Mouse (Mus musculus) CH12.LX (cell line): ENCODE results near the gene Gpr158. TPM values are rescaled to one million over a fixed set of nuclear protein-coding genes. Genes with fewer than 3 reads are reported as not detected.

Source experiments
- DNase-seq: peaks from one replicate; pipeline ENCODE4 v3.0.0-alpha.2; 2013; ENCODE audit errors: extremely low read depth
- H3K27ac ChIP-seq: 2 replicates; pipeline ENCODE4 v1.5.1; 2012; ENCODE audit warnings: low read depth, mild to moderate bottlenecking, control low read depth, moderate library complexity; ENCODE audit not compliant: insufficient read depth
- H3K27me3 ChIP-seq: replicated peaks from 2 replicates; pipeline ENCODE3; 2012; ENCODE audit warnings: inconsistent platforms
- H3K36me3 ChIP-seq, 2 experiments: replicated peaks in 1 of 2; 2 replicates each; pipeline versions ENCODE3 to v1.6.1; 2012; ENCODE audit warnings: inconsistent platforms in 1 of 2, low read length in 1 of 2, mild to moderate bottlenecking in 1 of 2, mixed read lengths in 1 of 2, moderate library complexity in 1 of 2; ENCODE audit not compliant: control insufficient read depth in 1 of 2, insufficient read depth in 1 of 2
- H3K4me1 ChIP-seq, 2 experiments: 2 replicates each; pipeline ENCODE4 v1.6.1; 2012; ENCODE audit warnings: inconsistent platforms in 1 of 2, moderate library complexity in 1 of 2; ENCODE audit not compliant: insufficient read depth in 2 of 2, control insufficient read depth in 1 of 2
- H3K4me2 ChIP-seq: 2 replicates; pipeline ENCODE4 v1.6.1; 2012; ENCODE audit warnings: low read depth, mild to moderate bottlenecking, control low read depth; ENCODE audit not compliant: poor library complexity, insufficient read depth, severe bottlenecking
- H3K4me3 ChIP-seq, 3 experiments: fragments of 150-350 bp in 1 of 3; sonication (generic) in 1 of 3; replicated peaks in 1 of 3; 2 replicates each; pipeline versions ENCODE3 to v1.5.1; 2011 to 2012; ENCODE audit warnings: low read depth in 2 of 3, low read length in 2 of 3, mild to moderate bottlenecking in 2 of 3, moderate library complexity in 2 of 3, control low read depth in 1 of 3, improper control_type of control experiment in 1 of 3, inconsistent platforms in 1 of 3, mixed read lengths in 1 of 3; ENCODE audit not compliant: poor library complexity in 1 of 3
- H3K79me2 ChIP-seq: replicated peaks from 2 replicates; pipeline ENCODE4 v1.6.1; 2012; ENCODE audit warnings: mild to moderate bottlenecking, moderate library complexity; ENCODE audit not compliant: control insufficient read depth, poor library complexity, insufficient read depth, severe bottlenecking; ENCODE audit errors: extremely low read depth
- H3K9ac ChIP-seq: 2 replicates; pipeline ENCODE4 v1.6.1; 2012; ENCODE audit warnings: low read depth, mild to moderate bottlenecking, control low read depth, moderate library complexity; ENCODE audit not compliant: insufficient read depth
- H3K9me3 ChIP-seq: replicated peaks from 2 replicates; pipeline ENCODE3; 2012; ENCODE audit warnings: low read length, inconsistent platforms, mixed read lengths
- CHD2 ChIP-seq: IDR thresholded peaks from 2 replicates; pipeline ENCODE4 v1.6.1; 2011; ENCODE audit warnings: low read length, improper control_type of control experiment
- GABPA ChIP-seq: IDR thresholded peaks from 2 replicates; pipeline ENCODE4 v1.6.1; 2012; ENCODE audit warnings: low read depth, low read length, improper control_type of control experiment, inconsistent platforms; ENCODE audit not compliant: insufficient replicate concordance
- IRF4 ChIP-seq: IDR thresholded peaks from 2 replicates; pipeline ENCODE4 v1.6.1; 2014; ENCODE audit warnings: low read depth, mild to moderate bottlenecking, inconsistent platforms, low read length, improper control_type of control experiment
- MAX ChIP-seq: IDR thresholded peaks from 2 replicates; pipeline ENCODE4 v1.6.1; 2011; ENCODE audit warnings: low read length, improper control_type of control experiment
- MXI1 ChIP-seq: IDR thresholded peaks from 2 replicates; pipeline ENCODE4 v1.6.1; 2011; ENCODE audit warnings: mild to moderate bottlenecking, low read depth, low read length, improper control_type of control experiment
- NELFE ChIP-seq: IDR thresholded peaks from 2 replicates; pipeline ENCODE4 v1.6.1; 2011; ENCODE audit warnings: low read depth, low read length, improper control_type of control experiment
- NRF1 ChIP-seq: IDR thresholded peaks from 2 replicates; pipeline ENCODE4 v1.6.1; 2014; ENCODE audit warnings: low read depth, mild to moderate bottlenecking, inconsistent platforms, low read length, improper control_type of control experiment, moderate library complexity
- POLR2A ChIP-seq: IDR thresholded peaks from 2 replicates; pipeline ENCODE4 v1.6.1; 2011; ENCODE audit warnings: low read depth, mild to moderate bottlenecking, improper control_type of control experiment, low read length
- SMC3 ChIP-seq: IDR thresholded peaks from 2 replicates; pipeline ENCODE4 v1.6.1; 2011; ENCODE audit warnings: low read depth, low read length, improper control_type of control experiment
- TBP ChIP-seq: conservative IDR thresholded peaks from 2 replicates; pipeline ENCODE4 v1.6.1; 2011; ENCODE audit warnings: low read depth, low read length, improper control_type of control experiment
- TCF12 ChIP-seq: IDR thresholded peaks from 2 replicates; pipeline ENCODE4 v1.6.1; 2014; ENCODE audit warnings: low read depth, mild to moderate bottlenecking, inconsistent platforms, low read length, improper control_type of control experiment
- UBTF ChIP-seq: IDR thresholded peaks from 2 replicates; pipeline ENCODE4 v1.6.1; 2012; ENCODE audit warnings: low read depth, mild to moderate bottlenecking, inconsistent platforms, low read length, improper control_type of control experiment, moderate library complexity
- USF1 ChIP-seq: IDR thresholded peaks from 2 replicates; pipeline ENCODE4 v1.6.1; 2014; ENCODE audit warnings: low read depth, mild to moderate bottlenecking, inconsistent platforms, low read length, improper control_type of control experiment
- USF2 ChIP-seq: conservative IDR thresholded peaks from 2 replicates; pipeline ENCODE4 v1.6.1; 2011; ENCODE audit warnings: low read depth, low read length, improper control_type of control experiment
- dilution Hi-C: fragments of 300-500 bp; cut with MboI; formaldehyde crosslinking; loops from 2 replicates; pipeline ENCODE4 v1.14.3; 2020; ENCODE audit warnings: low sequenced_read_pairs; ENCODE audit not compliant: extremely low pct_unique_long_range_greater_than_20kb, extremely low pct_ligation_motif_present
- in situ Hi-C: fragments of 300-500 bp; cut with MboI; formaldehyde crosslinking; loops from 3 replicates; pipeline ENCODE4 v1.14.3; 2019; ENCODE audit warnings: low sequenced_read_pairs, low pct_ligation_motif_present, low pct_unique_long_range_greater_than_20kb, mixed read lengths
- polyA plus RNA-seq: library from polyadenylated mRNA; unstranded; fragments of >175 nt; gene quantifications from 2 replicates; pipeline ENCODE4 v1.2.1, GENCODE M21; 2012; ENCODE audit warnings: low read depth; ENCODE audit not compliant: insufficient read length
- total RNA-seq, 2 experiments: library from RNA; depleted of rRNA; stranded (reverse); fragments of 300-350 nt in 1 of 2; fragments of >200 nt in 1 of 2; gene quantifications; 2 replicates each; pipeline ENCODE4 v1.2.3; 2012 to 2014

The Gpr158 gene
- total and polyA plus RNA-seq, 3 experiments, result not detected

GRCm38 (mm10) chr2:21397347-21397746 lies 30.0 kb downstream of the Gpr158 start:
- no peak for DNase-seq
- no peak overlapping the region for H3K4me2 ChIP-seq
- no peaks in the 10 kb centered on the region for H3K79me2 ChIP-seq
- H3K27me3 ChIP-seq, result no peaks in the 10 kb centered on the region
- no peaks in the 10 kb centered on the region for H3K9me3 ChIP-seq
- no peak overlapping the region for H3K9ac ChIP-seq
- no peaks in the 10 kb centered on the region for H3K36me3 ChIP-seq
- H3K27ac ChIP-seq, result no peak overlapping the region
- dilution Hi-C loops (no loop called here), in situ Hi-C loops (no loop called here)
- TF ChIP-seq POLR2A (no peak), UBTF (no peak), NRF1 (no peak), MXI1 (no peak), NELFE (no peak)
- peaks cover 0 to 11% of the 10 kb centered on the region in 2 experiments; a peak in 2 of 4 replicates for H3K4me1 ChIP-seq
- H3K4me3 ChIP-seq, result no peak overlapping the region

- no peak for TF ChIP-seq USF2
- no peak overlapping the region for H3K4me2 ChIP-seq
- H3K36me3 ChIP-seq, result no peaks in the 10 kb centered on the region
- in situ Hi-C loops, result no loop called here
- dilution Hi-C loops, result no loop called here
- DNase-seq, result no peak
- no peaks in the 10 kb centered on the region for H3K4me1 ChIP-seq
- H3K9ac ChIP-seq, result no peak overlapping the region
- no peaks in the 10 kb centered on the region for H3K27me3 ChIP-seq
- H3K4me3 ChIP-seq, result no peak overlapping the region
- H3K79me2 ChIP-seq, result no peaks in the 10 kb centered on the region
- H3K9me3 ChIP-seq, result no peaks in the 10 kb centered on the region
- H3K27ac ChIP-seq, result no peak overlapping the region
Observed at GRCm38 (mm10) chr2:21399657-21400056, 32.3 kb downstream of the Gpr158 start.

GRCm38 (mm10) chr2:21405617-21406016 lies 38.3 kb downstream of the Gpr158 start:
- Histone ChIP-seq H3K4me1 (peaks cover 0 to 8% of the 10 kb centered on the region in 2 experiments; a peak in 2 of 4 replicates), H3K4me2 (no peak overlapping the region), H3K9me3 (no peaks in the 10 kb centered on the region), H3K9ac (no peak overlapping the region), H3K36me3 (no peaks in the 10 kb centered on the region), H3K27ac (no peak overlapping the region), H3K79me2 (no peaks in the 10 kb centered on the region), H3K4me3 (no peak overlapping the region), H3K27me3 (no peaks in the 10 kb centered on the region)
- no peak for TF ChIP-seq TCF12
- TF ChIP-seq TBP, result no peak
- no peak for TF ChIP-seq USF1
- TF ChIP-seq IRF4, result no peak
- no peak for TF ChIP-seq CHD2
- no peak for TF ChIP-seq GABPA
- no peak for TF ChIP-seq MXI1
- TF ChIP-seq MAX, result no peak
- no peak for TF ChIP-seq SMC3
- dilution Hi-C loops, result no loop called here
- in situ Hi-C loops, result no loop called here
- DNase-seq, result no peak
